Mouse (Mus musculus) midbrain, embryonic 15.5 days (tissue): ENCODE data around the gene Nadsyn1. TPM values are rescaled to one million over a fixed set of nuclear protein-coding genes. Genes with fewer than 3 reads are reported as not detected.

Experiments used
- ATAC-seq: fragments of 200-750 bp; cut with Nextera tagmentation; replicated peaks from 2 replicates; pipeline ENCODE4 v1.8.0; 2017; ENCODE audit warnings: moderate TSS enrichment
- H3K27ac ChIP-seq: fragments of 300-500 bp; sonication (generic); 2 replicates; pipeline ENCODE4 v1.5.1; 2015; ENCODE audit warnings: mild to moderate bottlenecking, inconsistent platforms
- H3K27me3 ChIP-seq: fragments of 300-500 bp; sonication (generic); replicated peaks from 2 replicates; pipeline ENCODE4 v1.6.1; 2015; ENCODE audit warnings: inconsistent platforms
- H3K36me3 ChIP-seq: fragments of 300-500 bp; sonication (generic); replicated peaks from 2 replicates; pipeline ENCODE4 v1.6.1; 2015; ENCODE audit warnings: inconsistent platforms
- H3K4me1 ChIP-seq: fragments of 300-500 bp; sonication (generic); 2 replicates; pipeline ENCODE4 v1.6.1; 2015; ENCODE audit warnings: inconsistent platforms
- H3K4me2 ChIP-seq: fragments of 300-500 bp; sonication (generic); 2 replicates; pipeline ENCODE4 v1.6.1; 2015; ENCODE audit warnings: inconsistent platforms, mild to moderate bottlenecking, moderate library complexity
- H3K4me3 ChIP-seq: fragments of 300-500 bp; sonication (generic); 2 replicates; pipeline ENCODE4 v1.5.1; 2015; ENCODE audit warnings: mild to moderate bottlenecking, inconsistent platforms
- H3K9ac ChIP-seq: fragments of 300-500 bp; sonication (generic); 2 replicates; pipeline ENCODE4 v1.6.1; 2015; ENCODE audit warnings: mild to moderate bottlenecking, inconsistent platforms
- H3K9me3 ChIP-seq: fragments of 300-500 bp; sonication (generic); 2 replicates; pipeline ENCODE4 v1.6.1; 2016; ENCODE audit warnings: inconsistent platforms
- whole genome bisulfite sequencing: fragments of 180-500 bp; shearing (Covaris S2); methylation state at CpG from one replicate; pipeline ENCODE4 v1.1.7; 2015; ENCODE audit warnings: mixed read lengths; 5-methylcytosine and 5-hydroxymethylcytosine counted together
- polyA plus RNA-seq: library from polyadenylated mRNA; unstranded; fragments of >200 nt; fragmentation: Nextera tagmentation; extraction: Ambion mirVana; gene quantifications from 2 replicates; pipeline ENCODE4 v1.2.1, GENCODE M21; 2015

The Nadsyn1 gene
- polyA plus RNA-seq, 1 experiment from 2014 or later, result 7.1 TPM

DNA sequence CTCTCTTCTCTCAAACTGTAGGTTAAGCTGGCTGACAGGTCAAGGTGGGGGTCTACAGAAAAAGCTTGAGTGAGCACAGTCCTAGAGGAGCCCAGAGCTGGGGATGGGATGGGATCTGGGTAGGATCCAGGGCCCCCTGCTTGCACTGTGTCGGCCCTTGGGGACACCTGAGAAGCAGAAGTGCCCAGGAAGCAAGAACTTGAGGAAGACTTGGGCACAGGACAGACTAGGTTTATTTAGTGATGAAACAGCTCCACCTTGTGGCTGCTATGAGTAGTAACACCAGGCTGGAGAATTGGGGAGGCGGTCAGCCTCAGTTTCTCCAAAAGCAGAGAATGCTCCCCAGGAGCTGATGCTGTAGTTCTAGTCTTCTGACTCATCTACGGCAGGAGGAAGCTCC, 58.9 kb downstream of the Nadsyn1 start:
- peaks cover 16% of the 10 kb centered on the region; the same call in 1 of the 2 replicates for H3K27me3 ChIP-seq
- no peaks in the 10 kb centered on the region for H3K4me1 ChIP-seq
- no peak overlapping the region for H3K27ac ChIP-seq
- WGBS, result 16% methylated on average over 3 of the region's 3 CpGs
- H3K4me3 ChIP-seq, result no peak overlapping the region
- ATAC-seq, result peak; percentile 45; the same call in 1 of the 2 replicates
- no peak overlapping the region for H3K9ac ChIP-seq
- no peak overlapping the region for H3K4me2 ChIP-seq
- H3K36me3 ChIP-seq, result no peaks in the 10 kb centered on the region
- no peaks in the 10 kb centered on the region for H3K9me3 ChIP-seq

DNA sequence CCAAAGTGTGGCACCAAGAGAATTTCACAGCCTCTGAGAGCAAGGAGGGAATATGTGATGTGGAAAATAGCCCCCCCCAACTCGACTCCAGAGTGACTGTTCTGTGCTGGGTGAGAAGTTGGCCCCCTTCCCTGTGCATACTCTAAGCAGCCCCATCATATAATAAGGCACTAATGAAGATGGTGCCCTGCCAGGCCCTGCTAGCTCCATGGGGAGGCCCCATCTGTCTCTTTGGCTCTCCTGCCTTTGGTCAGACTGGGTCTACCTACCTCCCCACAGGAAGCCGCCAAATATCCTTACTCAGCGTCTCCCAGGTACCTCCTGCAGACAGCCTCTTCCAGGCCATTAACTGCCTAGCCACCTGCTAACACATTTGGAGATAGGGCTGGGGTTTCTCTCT, 63.7 kb downstream of the Nadsyn1 start:
- Histone ChIP-seq H3K9me3 (no peaks in the 10 kb centered on the region), H3K4me2 (no peak overlapping the region), H3K36me3 (no peaks in the 10 kb centered on the region), H3K27ac (no peak overlapping the region), H3K27me3 (peaks cover 19% of the 10 kb centered on the region), H3K4me3 (no peak overlapping the region), H3K9ac (no peak overlapping the region), H3K4me1 (peaks cover 10% of the 10 kb centered on the region)
- WGBS, result 69% methylated on average over 3 of the region's 3 CpGs
- ATAC-seq, result no peak

DNA sequence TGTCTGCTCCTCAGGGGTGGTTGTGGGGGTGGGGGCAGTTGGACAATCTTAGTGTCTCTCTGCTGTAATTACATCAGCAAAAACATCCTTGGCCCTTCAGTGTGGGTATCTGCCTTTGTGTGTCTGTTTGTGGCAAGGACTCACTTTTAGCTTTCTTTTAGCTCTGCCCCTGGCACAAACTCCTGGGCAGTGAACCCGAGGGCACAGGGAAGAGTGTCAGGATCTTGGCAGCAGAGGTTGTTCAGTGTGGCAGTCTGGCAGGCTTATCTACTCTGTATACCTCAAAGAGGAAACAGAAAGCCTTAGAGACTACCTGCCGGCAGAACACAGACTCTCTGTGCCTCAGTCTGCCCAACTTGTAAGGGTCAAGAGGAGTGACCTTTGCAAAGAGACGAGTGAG, 65.0 kb downstream of the Nadsyn1 start:
- Histone ChIP-seq H3K9me3 (no peaks in the 10 kb centered on the region), H3K4me3 (no peak overlapping the region), H3K9ac (no peak overlapping the region), H3K27ac (no peak overlapping the region), H3K4me2 (no peak overlapping the region), H3K27me3 (peaks cover 19% of the 10 kb centered on the region), H3K4me1 (peaks cover 10% of the 10 kb centered on the region), H3K36me3 (no peaks in the 10 kb centered on the region)
- WGBS, result 73% methylated on average over 3 of the region's 3 CpGs
- no peak for ATAC-seq

DNA sequence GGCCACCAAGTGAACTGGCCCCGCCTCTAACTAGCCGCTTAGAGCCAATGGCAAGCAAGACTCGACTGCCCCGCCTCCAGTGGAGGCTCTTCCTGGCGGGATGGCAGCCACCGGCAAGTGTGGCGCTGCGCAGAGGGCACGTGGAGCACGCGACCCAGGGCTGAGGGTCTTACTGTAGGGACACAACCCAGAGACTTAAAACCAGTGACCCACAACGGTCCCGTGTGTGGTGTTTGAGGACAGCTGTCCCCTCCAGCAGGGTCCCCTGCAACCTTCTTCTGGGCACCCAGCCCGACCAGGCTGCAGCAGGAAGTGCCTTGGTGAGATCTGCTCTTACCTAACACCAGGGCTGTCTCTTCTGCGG, 65.6 kb downstream of the Nadsyn1 start:
- WGBS, result under 1% methylated on average over 15 of the region's 15 CpGs
- H3K4me1 ChIP-seq, result peaks cover 10% of the 10 kb centered on the region
- no peaks in the 10 kb centered on the region for H3K36me3 ChIP-seq
- peaks cover 19% of the 10 kb centered on the region for H3K27me3 ChIP-seq
- no peaks in the 10 kb centered on the region for H3K9me3 ChIP-seq
- peak overlapping the region; percentile 81 for H3K4me2 ChIP-seq
- H3K4me3 ChIP-seq, result peak overlapping the region; percentile 37
- no peak overlapping the region for H3K27ac ChIP-seq
- H3K9ac ChIP-seq, result peak overlapping the region; percentile 9; the same call in 1 of the 2 replicates
- ATAC-seq, result peak; percentile 91

DNA sequence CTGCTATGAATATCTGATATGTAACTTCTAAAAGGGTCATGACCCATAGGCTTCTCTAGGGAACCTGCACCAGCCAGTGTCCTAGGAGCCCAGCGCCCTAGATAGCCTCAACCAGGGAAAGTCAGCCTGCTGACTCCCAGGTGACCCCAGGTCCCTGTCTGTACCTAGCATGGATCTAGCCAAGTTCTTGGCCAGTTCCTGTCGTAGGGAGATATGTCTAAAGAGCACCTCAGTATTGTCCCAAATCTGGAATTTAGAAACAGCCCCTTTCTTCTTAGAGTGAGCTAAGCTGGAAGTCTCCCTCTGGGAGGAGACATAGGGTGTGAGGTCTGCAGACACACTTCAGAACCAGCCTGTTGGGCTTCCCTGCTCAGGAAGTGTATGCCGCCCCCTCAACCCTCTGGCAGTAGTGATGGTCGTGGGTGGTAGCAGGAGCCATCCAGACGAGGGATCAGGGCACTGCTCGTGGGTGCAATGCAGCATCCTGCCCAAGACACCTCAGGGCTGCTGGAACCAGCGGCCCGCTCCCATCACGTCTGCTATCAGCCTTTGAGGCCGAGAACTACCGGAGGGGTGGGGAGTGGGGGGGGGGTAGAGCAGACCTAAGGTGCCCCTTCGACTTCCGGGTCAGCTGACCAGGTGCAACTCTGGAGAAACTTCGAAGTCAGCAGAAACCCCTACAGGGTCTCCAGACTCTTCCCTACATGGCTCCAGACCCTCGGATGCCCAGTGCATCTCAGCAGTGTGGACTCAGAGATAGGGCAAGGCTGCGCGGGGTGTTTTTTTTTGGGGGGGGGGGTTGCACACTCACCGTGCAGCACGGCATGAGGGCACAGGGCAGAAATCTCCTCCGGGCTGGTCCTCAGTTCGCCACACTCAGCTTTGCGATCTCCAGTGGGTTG, 66.3 kb downstream of the Nadsyn1 start, which contains the start of gene Osbpl5:
Osbpl5 (minus strand) TSS at position 861 of the 902 bp plus-strand sequence.
- H3K27ac ChIP-seq, result no peak within 1 kb of the TSS
- H3K4me3 ChIP-seq, result peak within 1 kb of the TSS; percentile 37
- no peaks in the 10 kb centered on the region for H3K36me3 ChIP-seq
- WGBS, result 29% methylated on average over 21 of the region's 22 CpGs
- no peaks in the 10 kb centered on the region for H3K9me3 ChIP-seq
- peak within 1 kb of the TSS; percentile 9; the same call in 1 of the 2 replicates for H3K9ac ChIP-seq
- H3K27me3 ChIP-seq, result peaks cover 19% of the 10 kb centered on the region
- peaks cover 10% of the 10 kb centered on the region for H3K4me1 ChIP-seq
- ATAC-seq, result peak; percentile 5; the same call in 1 of the 2 replicates
- peak within 1 kb of the TSS; percentile 81 for H3K4me2 ChIP-seq

DNA sequence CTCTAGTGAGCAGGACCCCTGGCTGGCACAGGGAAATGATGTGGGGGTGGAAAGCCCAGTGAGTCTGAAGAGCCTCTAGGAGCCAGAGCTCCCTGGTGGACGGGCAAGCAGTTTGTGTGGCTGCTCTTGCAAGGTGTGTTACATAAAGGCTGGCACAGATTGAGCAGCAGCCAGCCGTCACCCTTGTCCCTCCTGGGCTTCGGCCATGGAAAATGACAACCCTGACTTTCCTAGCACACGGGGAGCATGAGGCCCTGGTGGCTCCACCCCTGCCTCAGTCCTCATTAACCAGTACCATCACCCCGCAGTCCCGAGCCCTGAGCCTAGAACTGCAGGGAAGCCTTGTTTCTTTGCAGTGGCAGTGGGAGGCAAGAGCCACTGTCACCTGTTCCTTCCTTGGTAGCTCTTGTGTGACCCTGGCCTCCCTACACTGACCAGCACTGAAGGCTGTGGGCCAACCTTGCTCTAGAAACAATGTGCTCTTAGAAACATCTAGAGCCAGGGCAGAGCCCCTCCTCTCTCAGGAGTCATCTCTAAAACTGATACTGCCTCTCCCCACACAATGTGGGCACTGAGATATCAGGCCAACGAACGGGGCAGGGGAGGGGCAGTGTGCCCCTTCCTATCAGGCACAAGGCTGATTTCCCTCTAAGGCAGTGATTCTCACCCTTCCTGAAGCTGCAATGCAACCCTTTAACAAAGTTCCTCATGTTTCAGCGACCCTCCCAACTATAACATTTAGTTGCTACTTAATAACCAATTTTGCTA, 67.1 kb downstream of the Nadsyn1 start:
- H3K4me3 ChIP-seq, result no peak overlapping the region
- no peaks in the 10 kb centered on the region for H3K36me3 ChIP-seq
- H3K4me2 ChIP-seq, result no peak overlapping the region
- H3K9ac ChIP-seq, result no peak overlapping the region
- peaks cover 10% of the 10 kb centered on the region for H3K4me1 ChIP-seq
- H3K9me3 ChIP-seq, result no peaks in the 10 kb centered on the region
- peaks cover 19% of the 10 kb centered on the region for H3K27me3 ChIP-seq
- no peak for ATAC-seq
- no peak overlapping the region for H3K27ac ChIP-seq
- 74% methylated on average over 9 of the region's 9 CpGs for WGBS

DNA sequence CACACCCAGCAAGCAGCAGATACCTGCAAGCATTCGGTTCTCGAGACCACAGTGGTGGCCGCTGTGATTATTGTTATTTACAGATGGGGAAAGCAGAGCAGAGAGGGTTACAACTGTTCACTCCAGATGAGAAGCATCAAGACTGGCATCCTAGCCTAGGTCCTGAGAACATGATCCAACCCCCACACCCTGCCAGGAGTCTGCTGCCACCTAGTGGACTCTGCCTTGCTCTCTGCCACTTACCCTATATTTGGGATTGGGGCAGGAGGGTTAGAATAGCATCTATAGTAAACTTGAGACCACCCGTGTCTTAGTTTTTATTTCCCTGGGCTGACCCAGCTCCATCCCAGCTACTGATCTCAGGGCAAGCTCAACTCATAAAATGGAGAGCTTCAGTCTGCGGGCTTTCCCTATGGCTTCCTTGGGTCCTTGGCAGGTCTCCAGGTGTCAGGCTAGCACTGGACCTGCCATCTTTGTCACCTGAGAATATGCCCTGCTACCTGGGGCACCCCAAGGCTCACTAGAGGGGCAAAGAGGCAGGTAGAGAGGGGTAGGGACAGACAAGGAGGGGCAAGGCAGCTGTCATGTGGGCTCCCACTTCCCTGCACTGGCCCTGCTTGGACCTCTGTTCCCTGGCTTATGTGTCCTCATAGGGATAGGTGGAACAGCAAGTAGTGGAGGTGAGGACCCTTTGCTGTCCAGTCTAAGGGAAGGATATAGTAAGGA, 68.5 kb downstream of the Nadsyn1 start:
- Histone ChIP-seq H3K9me3 (no peaks in the 10 kb centered on the region), H3K4me3 (no peak overlapping the region), H3K4me2 (no peak overlapping the region), H3K4me1 (peaks cover 10% of the 10 kb centered on the region), H3K9ac (no peak overlapping the region), H3K27me3 (peaks cover 18% of the 10 kb centered on the region), H3K27ac (no peak overlapping the region), H3K36me3 (no peaks in the 10 kb centered on the region)
- WGBS, result 44% methylated on average over 5 of the region's 5 CpGs
- no peak for ATAC-seq

DNA sequence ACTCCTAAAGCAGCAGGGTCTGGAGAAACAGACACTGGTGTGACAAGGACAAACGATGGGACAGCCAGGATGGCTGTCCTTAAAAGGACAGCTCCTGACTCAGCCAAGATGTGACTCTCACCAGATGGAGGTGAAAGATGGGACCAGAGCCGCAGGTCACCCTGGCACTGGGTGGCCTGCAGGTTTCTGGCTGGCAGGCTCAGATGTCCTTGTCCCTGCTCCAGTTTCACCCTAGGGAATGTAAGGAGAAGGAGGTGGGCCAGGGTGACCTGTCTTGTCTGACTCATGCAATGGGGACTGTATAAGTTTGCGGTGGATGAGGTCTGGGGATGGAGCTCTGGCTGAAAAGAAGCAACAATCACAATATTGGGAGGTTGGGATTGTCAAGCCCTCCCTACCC, 70.0 kb downstream of the Nadsyn1 start:
- Histone ChIP-seq H3K9me3 (no peaks in the 10 kb centered on the region), H3K36me3 (no peaks in the 10 kb centered on the region), H3K4me1 (peaks cover 18% of the 10 kb centered on the region), H3K27ac (no peak overlapping the region), H3K9ac (no peak overlapping the region), H3K27me3 (peaks cover 14% of the 10 kb centered on the region), H3K4me3 (no peak overlapping the region), H3K4me2 (no peak overlapping the region)
- WGBS, result 89% methylated on average over 3 of the region's 3 CpGs
- ATAC-seq, result no peak

DNA sequence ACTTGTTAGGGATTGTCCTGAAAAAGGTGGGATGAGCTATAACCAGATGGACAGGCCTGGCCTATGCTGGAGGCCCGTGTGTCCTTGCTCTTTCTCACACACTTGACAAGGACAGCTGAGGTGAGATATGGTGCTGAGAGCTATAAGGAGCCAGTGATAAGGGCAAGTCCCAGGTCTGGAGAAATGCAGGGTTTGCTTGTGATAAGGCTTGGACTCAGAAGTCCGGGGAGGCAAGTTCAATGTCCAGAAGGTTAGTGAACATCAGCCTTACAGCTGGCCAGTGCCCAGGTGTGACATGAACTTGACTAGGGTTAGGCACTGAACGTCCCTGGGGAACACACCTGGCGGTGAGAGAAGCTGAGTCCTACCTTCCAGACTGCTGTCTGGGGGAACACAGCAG, 70.6 kb downstream of the Nadsyn1 start:
- Histone ChIP-seq H3K9me3 (no peaks in the 10 kb centered on the region), H3K4me1 (peaks cover 15% of the 10 kb centered on the region), H3K4me2 (no peak overlapping the region), H3K9ac (no peak overlapping the region), H3K27me3 (peaks cover 14% of the 10 kb centered on the region), H3K27ac (no peak overlapping the region), H3K36me3 (no peaks in the 10 kb centered on the region), H3K4me3 (no peak overlapping the region)
- no peak for ATAC-seq
- WGBS, result 73% methylated on average over 4 of the region's 4 CpGs

DNA sequence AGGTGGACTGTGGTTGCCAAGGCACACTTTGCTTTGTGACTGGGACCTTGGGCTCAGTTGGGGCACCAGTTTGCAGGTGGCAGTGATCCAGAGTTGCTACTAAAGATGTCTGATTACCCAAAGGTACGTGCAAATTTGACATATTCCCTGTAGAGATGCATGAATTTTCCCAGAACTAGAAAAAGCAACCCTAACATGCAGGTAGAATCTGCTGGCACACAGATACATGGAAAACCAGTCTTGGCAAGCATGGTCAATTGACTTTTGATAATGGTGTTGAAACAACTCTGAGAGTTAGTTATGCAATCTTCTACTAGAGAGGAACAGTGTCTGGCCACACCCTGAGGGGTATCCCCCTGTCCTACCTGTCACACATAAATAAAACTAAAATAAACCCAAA, 71.3 kb downstream of the Nadsyn1 start:
- no peak overlapping the region for H3K4me2 ChIP-seq
- H3K36me3 ChIP-seq, result no peaks in the 10 kb centered on the region
- no peak overlapping the region for H3K27ac ChIP-seq
- H3K4me3 ChIP-seq, result no peak overlapping the region
- WGBS, result 69% methylated on average over 1 of the region's 1 CpGs
- no peaks in the 10 kb centered on the region for H3K9me3 ChIP-seq
- no peak overlapping the region for H3K9ac ChIP-seq
- no peak for ATAC-seq
- H3K4me1 ChIP-seq, result peaks cover 9% of the 10 kb centered on the region
- peaks cover 12% of the 10 kb centered on the region for H3K27me3 ChIP-seq

DNA sequence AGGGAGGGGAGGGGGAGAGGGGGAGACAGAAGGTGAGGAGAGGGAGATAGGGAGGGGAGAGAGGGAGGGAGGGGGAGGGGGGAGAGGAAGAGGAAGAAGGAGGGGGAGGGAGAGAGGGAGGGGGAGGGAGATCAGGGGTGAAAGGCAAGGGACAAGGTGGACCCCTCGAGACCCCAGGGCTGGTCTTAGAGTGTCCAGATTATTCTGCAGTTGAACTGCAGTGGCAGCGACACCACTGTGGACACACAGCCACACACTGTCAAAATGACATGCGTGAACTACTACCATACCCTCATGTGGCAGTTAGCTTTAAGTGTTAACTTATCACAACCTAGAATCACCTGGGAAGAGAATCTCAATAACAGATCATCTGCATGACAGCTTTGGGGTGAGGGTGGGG, 73.6 kb downstream of the Nadsyn1 start:
- H3K9me3 ChIP-seq, result no peaks in the 10 kb centered on the region
- WGBS, result 70% methylated on average over 3 of the region's 3 CpGs
- no peak overlapping the region for H3K4me2 ChIP-seq
- no peaks in the 10 kb centered on the region for H3K27me3 ChIP-seq
- ATAC-seq, result 0 out of 2 replicates have a peak, but pooled peaks have one; percentile 15
- H3K36me3 ChIP-seq, result no peaks in the 10 kb centered on the region
- peaks cover 8% of the 10 kb centered on the region; the same call in 1 of the 2 replicates for H3K4me1 ChIP-seq
- H3K9ac ChIP-seq, result no peak overlapping the region
- H3K4me3 ChIP-seq, result no peak overlapping the region
- H3K27ac ChIP-seq, result no peak overlapping the region
